Mouse (Mus musculus) layer of hippocampus, adult 2 months (tissue): ENCODE results near the gene Naa80. TPM values are rescaled to one million over a fixed set of nuclear protein-coding genes. Genes with fewer than 3 reads are reported as not detected.
A peak's percentile ranks its signal among the peaks of the same experiment; 100 is the strongest.

Source experiments
- DNase-seq, 2 experiments: peaks; one replicate each; pipeline ENCODE4 v3.0.0; 2022; ENCODE audit warnings: low spot score in 2 of 2
- H3K27ac ChIP-seq: fragments of 200-600 bp; 2 replicates; pipeline ENCODE4 v1.8.1; 2022
- H3K4me3 ChIP-seq: fragments of 200-600 bp; 2 replicates; pipeline ENCODE4 v1.8.1; 2022; ENCODE audit warnings: mild to moderate bottlenecking
- CTCF ChIP-seq: fragments of 200-600 bp; conservative IDR thresholded peaks from 2 replicates; pipeline ENCODE4 v1.8.1; 2022; ENCODE audit warnings: antibody characterized with exemption, mild to moderate bottlenecking, moderate library complexity
- total RNA-seq, 2 experiments: library from RNA; stranded (reverse); gene quantifications; 2 replicates each; pipeline ENCODE4 v1.2.3; 2021

Naa80 gene
- total RNA-seq, 2 experiments from 2014 or later, result 10.9 to 12.6 TPM

- TF ChIP-seq CTCF, result no peak
- Histone ChIP-seq H3K4me3 (no peak within 1 kb of the TSS), H3K27ac (no peak within 1 kb of the TSS)
- no peak for DNase-seq
These were observed 30.2 kb downstream of the Naa80 start, which contains the start of gene Sema3b for GRCm38 (mm10) chr9:107608741-107609432. Gene Sema3b, minus strand, starts transcription at chr9:107609229.

- no peak overlapping the region for H3K4me3 ChIP-seq
- TF ChIP-seq CTCF, result no peak
- no peak for DNase-seq
- no peak overlapping the region for H3K27ac ChIP-seq
These were observed 30.7 kb downstream of the Naa80 start for GRCm38 (mm10) chr9:107609433-107609830.

DNA sequence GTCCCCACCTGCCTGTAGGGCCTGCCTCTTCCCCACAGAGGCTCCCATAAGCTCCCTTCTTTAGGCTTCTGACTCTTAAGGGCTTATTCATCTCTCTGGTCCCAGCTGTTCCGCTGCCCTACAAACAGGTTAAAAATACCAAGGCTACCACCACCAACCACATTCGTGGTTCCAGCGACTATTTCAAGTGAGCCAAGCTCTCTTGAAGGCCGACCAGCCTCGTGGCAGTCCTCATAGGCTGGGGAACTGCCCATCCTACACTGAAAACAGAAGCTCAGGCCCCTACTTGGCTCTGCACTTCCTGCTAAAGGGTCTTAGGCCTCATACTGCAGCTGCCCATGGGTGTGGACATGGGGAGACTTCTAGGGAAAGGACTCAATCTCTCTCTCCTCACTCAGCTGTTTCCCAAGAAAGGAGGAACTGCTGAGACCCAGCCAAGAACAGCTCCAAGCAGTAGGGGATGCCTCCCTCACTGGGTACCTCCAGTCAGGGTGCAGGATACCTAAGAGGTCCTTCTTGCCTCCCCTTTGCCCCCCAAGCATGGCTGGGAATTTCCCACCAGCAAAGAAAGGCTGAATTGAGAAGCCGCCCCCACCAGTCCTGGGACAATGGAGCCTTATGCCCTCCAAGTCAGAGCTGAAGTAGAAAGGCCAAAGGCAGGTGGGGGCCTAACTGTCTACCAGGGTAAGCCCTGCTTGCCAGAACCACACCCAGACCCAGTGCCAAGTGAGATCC lies 32.9 kb downstream of the Naa80 start:
- no peak for TF ChIP-seq CTCF
- no peak for DNase-seq
- Histone ChIP-seq H3K4me3 (peak overlapping the region; percentile 64), H3K27ac (peak overlapping the region; percentile 98)

- Histone ChIP-seq H3K4me3 (peak overlapping the region; percentile 64), H3K27ac (peak overlapping the region; percentile 98)
- DNase-seq, result peak; percentile 97 to 100
- TF ChIP-seq CTCF, result peak; percentile 83
These were observed 33.7 kb downstream of the Naa80 start for GRCm38 (mm10) chr9:107612191-107612944.

- Histone ChIP-seq H3K4me3 (peak overlapping the region; percentile 64), H3K27ac (peak overlapping the region; percentile 98)
- peak; percentile 25 for TF ChIP-seq CTCF
- DNase-seq, result no peak
These were observed 34.4 kb downstream of the Naa80 start for GRCm38 (mm10) chr9:107612945-107613569.

GRCm38 (mm10) chr9:107615035-107615434 lies 36.3 kb downstream of the Naa80 start:
- no peak overlapping the region for H3K4me3 ChIP-seq
- TF ChIP-seq CTCF, result no peak
- no peak overlapping the region; the same call in 1 of the 2 replicates for H3K27ac ChIP-seq
- no peak for DNase-seq

- peak overlapping the region; percentile 67; the same call in 1 of the 2 replicates for H3K27ac ChIP-seq
- H3K4me3 ChIP-seq, result no peak overlapping the region
- DNase-seq, result no peak
- peak; percentile 56 for TF ChIP-seq CTCF
These were observed 38.8 kb downstream of the Naa80 start for GRCm38 (mm10) chr9:107617461-107617860.

DNA sequence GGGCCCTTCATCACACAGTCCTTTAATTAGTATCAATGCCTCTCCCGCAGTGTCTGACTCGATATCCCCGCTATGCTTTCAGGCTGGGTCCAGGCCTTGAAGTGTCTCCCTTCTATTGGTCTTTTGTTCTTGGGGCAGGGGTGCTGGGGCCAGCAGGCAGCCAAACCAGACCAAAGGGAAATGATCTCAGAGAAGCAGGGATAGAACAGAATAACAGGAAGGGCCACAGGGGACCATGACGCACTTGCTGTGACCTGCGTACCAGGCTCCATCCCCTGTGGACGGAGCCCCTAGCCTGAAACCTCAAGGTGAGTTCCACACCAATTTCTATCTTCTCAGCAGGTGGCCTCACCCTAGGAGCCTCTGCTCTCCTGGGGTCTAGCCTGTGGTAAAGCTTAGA lies 39.4 kb downstream of the Naa80 start:
- no peak for TF ChIP-seq CTCF
- DNase-seq, result no peak
- H3K27ac ChIP-seq, result peak overlapping the region; percentile 67; the same call in 1 of the 2 replicates

DNA sequence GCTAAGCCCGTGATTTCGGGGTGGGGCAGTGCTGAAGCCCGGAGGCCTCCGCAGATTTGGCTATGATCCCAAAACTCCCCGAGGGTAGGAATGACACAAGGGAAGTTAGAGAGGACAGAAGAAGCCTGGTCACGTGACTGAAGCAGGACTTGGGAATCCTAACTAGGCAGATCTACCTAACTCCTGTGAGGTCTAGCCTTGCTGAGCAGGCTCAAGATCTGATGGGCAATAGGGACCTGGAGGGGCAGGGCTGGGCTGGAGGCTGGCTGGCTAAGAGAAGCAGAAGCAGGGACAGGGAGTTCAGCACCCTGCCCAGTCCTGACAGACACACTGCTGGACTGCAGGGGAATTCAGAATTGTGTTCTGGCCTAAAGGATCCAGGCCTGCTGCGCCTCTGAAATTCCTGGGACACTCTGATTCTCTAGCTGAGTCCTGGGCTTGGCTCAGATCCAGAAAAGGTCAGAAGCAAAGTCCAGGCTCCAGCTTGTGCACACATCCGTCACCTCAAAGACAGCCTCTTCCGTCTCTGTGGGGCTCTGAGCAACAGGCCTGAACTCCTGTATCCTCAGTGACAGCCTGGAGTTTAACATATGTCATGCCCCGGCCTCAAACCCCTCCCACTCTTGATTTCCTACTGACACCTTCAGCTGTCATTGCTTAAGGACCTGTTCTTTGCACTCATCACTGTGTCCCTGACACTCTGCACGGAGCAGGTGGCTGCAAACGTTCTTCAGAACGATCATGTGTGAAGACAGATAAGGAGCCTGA lies 40.3 kb downstream of the Naa80 start:
- Histone ChIP-seq H3K27ac (peak overlapping the region; percentile 67; the same call in 1 of the 2 replicates), H3K4me3 (no peak overlapping the region)
- no peak for DNase-seq
- TF ChIP-seq CTCF, result no peak

More for the DNA sequence above, 39.4 kb downstream of the Naa80 start:
- no peak overlapping the region for H3K4me3 ChIP-seq

GRCm38 (mm10) chr9:107619546-107619879 lies 40.8 kb downstream of the Naa80 start:
- TF ChIP-seq CTCF, result no peak
- no peak for DNase-seq
- Histone ChIP-seq H3K27ac (peak overlapping the region; percentile 67; the same call in 1 of the 2 replicates), H3K4me3 (no peak overlapping the region)

DNA sequence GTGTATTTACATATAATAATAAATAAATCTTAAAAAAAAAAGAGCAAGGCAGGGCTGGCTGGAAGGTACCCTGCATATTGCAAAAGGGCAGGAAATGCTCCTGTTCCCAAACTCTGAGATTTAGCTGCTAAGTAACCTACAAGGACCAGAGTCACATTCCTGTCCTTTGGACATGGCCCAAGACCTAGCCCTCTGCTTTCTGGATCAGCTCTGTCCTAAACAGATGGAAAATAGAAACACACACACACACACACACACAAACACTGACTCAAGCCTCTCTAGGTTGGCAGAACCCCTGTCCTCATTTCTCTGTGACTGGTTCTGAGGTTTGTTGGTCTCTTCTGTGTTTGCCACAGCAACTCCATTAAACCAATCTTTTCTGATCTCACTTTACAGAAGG lies 42.3 kb downstream of the Naa80 start:
- Histone ChIP-seq H3K4me3 (no peak overlapping the region), H3K27ac (no peak overlapping the region; the same call in 1 of the 2 replicates)
- no peak for TF ChIP-seq CTCF
- no peak for DNase-seq

DNA sequence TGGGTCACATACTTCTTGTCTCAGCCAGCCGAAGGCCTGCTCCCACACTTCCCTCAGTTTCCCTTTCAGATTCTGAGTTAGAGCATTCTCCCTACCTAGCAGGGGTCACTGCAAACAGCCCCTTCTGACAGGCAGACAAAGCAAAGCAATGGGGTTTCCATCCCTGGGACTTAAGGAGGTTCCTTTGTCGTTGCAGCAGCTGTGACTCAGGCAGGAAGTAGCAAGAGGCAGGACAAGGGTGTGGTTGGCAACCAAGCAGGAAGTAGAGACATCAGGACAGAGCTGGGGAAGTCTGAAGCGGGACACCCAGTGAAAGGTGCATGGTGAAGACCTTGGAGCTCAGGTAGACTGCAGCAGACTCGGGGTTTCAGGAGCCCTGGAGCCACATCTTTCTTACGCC lies 45.9 kb downstream of the Naa80 start:
- Histone ChIP-seq H3K27ac (peak overlapping the region; percentile 72), H3K4me3 (no peak overlapping the region)
- DNase-seq, result no peak
- TF ChIP-seq CTCF, result no peak
